Mouse (Mus musculus): Measurements from ENCODE around the gene Fignl2. TPM values are rescaled to one million over a fixed set of nuclear protein-coding genes. Genes with fewer than 3 reads are reported as not detected.

Gene Fignl2
- polyA plus RNA-seq, 1 experiment from 2014 or later = 0.81 TPM

DNA sequence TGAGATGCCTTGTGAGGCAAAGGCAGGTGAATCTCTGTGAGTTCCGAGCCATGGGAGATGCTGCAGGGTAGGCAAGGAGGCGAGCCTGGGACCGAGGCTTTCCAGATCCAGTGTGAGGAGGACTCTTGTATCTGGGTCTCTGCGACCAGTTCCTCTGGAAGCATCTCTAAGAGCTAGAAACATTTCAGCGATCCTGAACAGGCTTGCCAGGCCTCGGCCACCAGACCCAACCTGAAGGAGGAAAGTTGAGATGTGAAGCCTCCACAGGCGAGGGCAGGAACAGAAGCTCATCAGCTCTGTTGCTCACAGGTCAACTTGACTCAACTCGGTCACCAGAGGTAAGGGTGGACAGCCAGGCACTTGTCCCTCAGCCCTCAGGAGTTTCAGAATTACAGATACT is 13.2 kb upstream of the Fignl2 start:
- no peaks in the 10 kb centered on the region for H3K9me3 ChIP-seq (replicated peaks; ENCODE audit: control insufficient read depth, low read length)
- no peak overlapping the region for H3K9ac ChIP-seq (replicated peaks; ENCODE audit: low read length)
- DNase-seq (ENCODE audit: low spot score) = no peak
- 96% methylated on average over 8 of the region's 8 CpGs for WGBS
- no peak for ATAC-seq (replicated peaks; ENCODE audit: insufficient number of reproducible peaks, low FRiP score, low TSS enrichment, low read depth)
- H3K27me3 ChIP-seq (ENCODE audit: control insufficient read depth, insufficient read depth, low read length) = no peaks in the 10 kb centered on the region
- H3K4me1 ChIP-seq (ENCODE audit: control insufficient read depth, insufficient read depth, low read length) = peaks cover 10% of the 10 kb centered on the region
- H3K4me3 ChIP-seq (ENCODE audit: low read depth, low read length) = no peak overlapping the region
- no peak overlapping the region for H3K27ac ChIP-seq (replicated peaks; ENCODE audit: low read depth, low read length)
- H3K4me2 ChIP-seq (ENCODE audit: low read depth, low read length) = no peak overlapping the region
- H3K36me3 ChIP-seq (replicated peaks; ENCODE audit: control insufficient read depth, insufficient read depth, low read depth, low read length) = no peaks in the 10 kb centered on the region

DNA sequence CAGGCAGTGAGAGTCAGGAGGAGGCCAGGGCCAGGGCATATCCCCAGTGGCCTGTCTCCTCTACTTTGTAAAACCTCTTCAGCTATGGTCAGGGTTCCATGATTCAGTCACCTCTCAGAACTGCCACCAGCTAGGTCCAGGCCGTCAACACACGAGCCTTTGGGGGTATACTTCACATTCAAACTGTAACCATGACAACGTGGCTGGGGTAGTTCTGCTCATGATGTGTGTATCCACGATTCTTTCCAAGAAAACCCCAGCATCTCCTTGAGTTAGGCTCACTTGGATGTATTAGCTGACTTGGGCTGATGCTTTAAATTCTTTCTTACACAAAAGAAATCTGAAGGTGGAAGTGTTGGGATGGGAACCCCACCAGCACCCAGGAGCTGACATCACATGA is 9.9 kb upstream of the Fignl2 start:
- Histone ChIP-seq H3K4me2 (ENCODE audit: low read depth, low read length) (no peak overlapping the region), H3K9ac (replicated peaks; ENCODE audit: low read length) (no peak overlapping the region), H3K27me3 (ENCODE audit: control insufficient read depth, insufficient read depth, low read length) (no peaks in the 10 kb centered on the region), H3K9me3 (replicated peaks; ENCODE audit: control insufficient read depth, low read length) (no peaks in the 10 kb centered on the region), H3K4me3 (ENCODE audit: low read depth, low read length) (no peak overlapping the region), H3K4me1 (ENCODE audit: control insufficient read depth, insufficient read depth, low read length) (peaks cover 4% of the 10 kb centered on the region; the same call in 1 of the 2 replicates), H3K27ac (replicated peaks; ENCODE audit: low read depth, low read length) (no peak overlapping the region), H3K36me3 (replicated peaks; ENCODE audit: control insufficient read depth, insufficient read depth, low read depth, low read length) (no peaks in the 10 kb centered on the region)
- DNase-seq (ENCODE audit: low spot score) = no peak
- 71% methylated on average over 4 of the region's 4 CpGs for WGBS
- no peak for ATAC-seq (replicated peaks; ENCODE audit: insufficient number of reproducible peaks, low FRiP score, low TSS enrichment, low read depth)

DNA sequence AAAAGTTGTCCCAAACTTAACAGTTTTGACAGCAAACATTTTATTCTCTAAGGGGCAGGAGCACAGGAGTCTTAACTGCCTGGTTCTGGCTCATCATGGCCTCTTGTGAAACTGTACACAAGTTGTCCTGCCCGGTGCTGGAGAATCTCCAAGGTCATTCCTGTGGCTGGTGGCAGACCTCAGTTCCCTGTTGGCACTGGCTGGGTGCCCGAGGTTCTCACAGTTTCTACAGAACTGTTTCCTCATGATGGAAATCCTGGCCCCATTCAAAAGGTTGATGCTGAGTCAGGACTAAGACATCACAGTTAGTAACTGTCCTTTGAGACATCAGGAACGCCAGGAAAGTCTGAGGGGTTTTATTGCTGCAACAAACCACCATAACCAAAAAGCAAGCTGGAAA is 8.6 kb upstream of the Fignl2 start:
- no peak overlapping the region for H3K27ac ChIP-seq (replicated peaks; ENCODE audit: low read depth, low read length)
- H3K4me2 ChIP-seq (ENCODE audit: low read depth, low read length) = no peak overlapping the region
- no peaks in the 10 kb centered on the region for H3K9me3 ChIP-seq (replicated peaks; ENCODE audit: control insufficient read depth, low read length)
- no peak for ATAC-seq (replicated peaks; ENCODE audit: insufficient number of reproducible peaks, low FRiP score, low TSS enrichment, low read depth)
- DNase-seq (ENCODE audit: low spot score) = no peak
- no peaks in the 10 kb centered on the region for H3K36me3 ChIP-seq (replicated peaks; ENCODE audit: control insufficient read depth, insufficient read depth, low read depth, low read length)
- peaks cover 6% of the 10 kb centered on the region; the same call in 1 of the 2 replicates for H3K4me1 ChIP-seq (ENCODE audit: control insufficient read depth, insufficient read depth, low read length)
- H3K9ac ChIP-seq (replicated peaks; ENCODE audit: low read length) = no peak overlapping the region
- 77% methylated on average over 3 of the region's 3 CpGs for WGBS
- no peak overlapping the region for H3K4me3 ChIP-seq (ENCODE audit: low read depth, low read length)
- no peaks in the 10 kb centered on the region for H3K27me3 ChIP-seq (ENCODE audit: control insufficient read depth, insufficient read depth, low read length)

DNA sequence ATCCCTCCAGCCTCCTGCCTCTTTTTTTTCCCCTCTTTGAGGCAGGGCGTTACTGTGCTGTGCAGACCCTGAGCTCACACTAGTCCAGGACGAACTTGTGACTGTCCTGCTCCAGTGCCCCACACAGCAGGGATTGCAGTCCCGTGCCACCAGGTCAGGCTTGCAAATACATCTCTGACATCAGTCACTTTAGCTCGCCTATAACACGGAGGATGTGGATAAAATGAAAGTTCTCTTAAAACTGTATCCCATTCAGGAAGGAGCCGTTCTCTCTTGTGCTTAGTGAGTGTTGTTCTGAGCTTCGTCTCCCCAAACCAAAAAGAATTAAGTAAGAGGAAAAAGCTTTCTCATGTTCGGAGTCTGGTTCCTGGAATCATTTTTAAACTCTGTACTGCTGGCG is 8.1 kb upstream of the Fignl2 start:
- no peak for ATAC-seq (replicated peaks; ENCODE audit: insufficient number of reproducible peaks, low FRiP score, low TSS enrichment, low read depth)
- H3K27me3 ChIP-seq (ENCODE audit: control insufficient read depth, insufficient read depth, low read length) = no peaks in the 10 kb centered on the region
- no peak overlapping the region for H3K9ac ChIP-seq (replicated peaks; ENCODE audit: low read length)
- H3K36me3 ChIP-seq (replicated peaks; ENCODE audit: control insufficient read depth, insufficient read depth, low read depth, low read length) = no peaks in the 10 kb centered on the region
- H3K4me3 ChIP-seq (ENCODE audit: low read depth, low read length) = no peak overlapping the region
- no peak overlapping the region for H3K4me2 ChIP-seq (ENCODE audit: low read depth, low read length)
- peaks cover 9% of the 10 kb centered on the region; the same call in 1 of the 2 replicates for H3K4me1 ChIP-seq (ENCODE audit: control insufficient read depth, insufficient read depth, low read length)
- WGBS = 73% methylated on average over 9 of the region's 9 CpGs
- no peak for DNase-seq (ENCODE audit: low spot score)
- no peak overlapping the region for H3K27ac ChIP-seq (replicated peaks; ENCODE audit: low read depth, low read length)
- no peaks in the 10 kb centered on the region for H3K9me3 ChIP-seq (replicated peaks; ENCODE audit: control insufficient read depth, low read length)

DNA sequence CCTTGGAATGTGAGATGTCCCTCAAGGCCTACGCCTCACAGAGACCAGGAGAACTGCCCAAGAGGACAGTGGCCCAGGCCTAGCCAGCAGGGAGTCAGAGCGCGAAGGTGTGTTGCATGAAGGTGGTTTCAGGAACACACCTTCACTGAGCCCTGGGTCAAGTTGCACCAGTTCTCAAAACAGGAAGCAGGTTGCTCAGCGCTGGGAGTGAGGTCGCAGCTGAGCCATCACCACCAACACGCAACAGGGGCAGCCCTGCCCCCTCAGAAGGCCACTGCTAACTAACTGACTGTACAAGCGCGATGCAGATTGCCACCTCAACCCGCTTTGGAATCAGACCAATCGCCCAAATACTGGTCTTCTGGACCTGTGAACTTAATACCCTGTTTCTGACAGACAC is 6.1 kb upstream of the Fignl2 start:
- H3K9ac ChIP-seq (replicated peaks; ENCODE audit: low read length) = no peak overlapping the region
- H3K27me3 ChIP-seq (ENCODE audit: control insufficient read depth, insufficient read depth, low read length) = no peaks in the 10 kb centered on the region
- no peaks in the 10 kb centered on the region for H3K36me3 ChIP-seq (replicated peaks; ENCODE audit: control insufficient read depth, insufficient read depth, low read depth, low read length)
- H3K4me3 ChIP-seq (ENCODE audit: low read depth, low read length) = no peak overlapping the region
- H3K27ac ChIP-seq (replicated peaks; ENCODE audit: low read depth, low read length) = no peak overlapping the region
- peaks cover 13% of the 10 kb centered on the region; the same call in 1 of the 2 replicates for H3K4me1 ChIP-seq (ENCODE audit: control insufficient read depth, insufficient read depth, low read length)
- DNase-seq (ENCODE audit: low spot score) (no peak), ATAC-seq (replicated peaks; ENCODE audit: insufficient number of reproducible peaks, low FRiP score, low TSS enrichment, low read depth) (no peak)
- no peak overlapping the region for H3K4me2 ChIP-seq (ENCODE audit: low read depth, low read length)
- 63% methylated on average over 10 of the region's 10 CpGs for WGBS
- no peaks in the 10 kb centered on the region for H3K9me3 ChIP-seq (replicated peaks; ENCODE audit: control insufficient read depth, low read length)

DNA sequence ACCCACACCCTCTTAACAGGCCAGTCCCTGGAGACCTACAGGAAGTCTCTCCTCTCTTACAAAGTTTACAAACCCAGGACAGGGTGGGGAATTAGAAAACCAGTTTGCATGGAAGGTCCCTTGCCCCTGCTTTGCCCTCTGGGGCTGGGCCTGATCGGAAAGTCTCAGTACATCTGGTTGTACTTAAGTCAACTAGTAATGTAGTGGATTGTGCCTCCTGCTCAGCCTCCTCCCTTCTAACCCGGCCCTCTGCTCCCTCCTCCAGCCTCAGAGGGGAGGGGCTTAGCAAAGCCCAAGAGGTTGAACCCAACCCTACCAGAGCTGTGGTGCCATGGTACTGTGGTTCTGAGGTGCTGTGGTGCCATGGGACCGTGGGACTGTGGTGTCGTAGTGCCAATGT is 3.9 kb upstream of the Fignl2 start:
- no peaks in the 10 kb centered on the region for H3K27me3 ChIP-seq (ENCODE audit: control insufficient read depth, insufficient read depth, low read length)
- WGBS = 40% methylated on average over 4 of the region's 4 CpGs
- DNase-seq (ENCODE audit: low spot score) (peak; percentile 86), ATAC-seq (replicated peaks; ENCODE audit: insufficient number of reproducible peaks, low FRiP score, low TSS enrichment, low read depth) (0 out of 2 replicates have a peak, but pooled peaks have one; percentile 11)
- no peak overlapping the region for H3K4me2 ChIP-seq (ENCODE audit: low read depth, low read length)
- no peak overlapping the region for H3K4me3 ChIP-seq (ENCODE audit: low read depth, low read length)
- peak overlapping the region; percentile 58 for H3K27ac ChIP-seq (replicated peaks; ENCODE audit: low read depth, low read length)
- no peaks in the 10 kb centered on the region for H3K9me3 ChIP-seq (replicated peaks; ENCODE audit: control insufficient read depth, low read length)
- no peaks in the 10 kb centered on the region for H3K36me3 ChIP-seq (replicated peaks; ENCODE audit: control insufficient read depth, insufficient read depth, low read depth, low read length)
- no peak overlapping the region for H3K9ac ChIP-seq (replicated peaks; ENCODE audit: low read length)
- peaks cover 16% of the 10 kb centered on the region for H3K4me1 ChIP-seq (ENCODE audit: control insufficient read depth, insufficient read depth, low read length)

DNA sequence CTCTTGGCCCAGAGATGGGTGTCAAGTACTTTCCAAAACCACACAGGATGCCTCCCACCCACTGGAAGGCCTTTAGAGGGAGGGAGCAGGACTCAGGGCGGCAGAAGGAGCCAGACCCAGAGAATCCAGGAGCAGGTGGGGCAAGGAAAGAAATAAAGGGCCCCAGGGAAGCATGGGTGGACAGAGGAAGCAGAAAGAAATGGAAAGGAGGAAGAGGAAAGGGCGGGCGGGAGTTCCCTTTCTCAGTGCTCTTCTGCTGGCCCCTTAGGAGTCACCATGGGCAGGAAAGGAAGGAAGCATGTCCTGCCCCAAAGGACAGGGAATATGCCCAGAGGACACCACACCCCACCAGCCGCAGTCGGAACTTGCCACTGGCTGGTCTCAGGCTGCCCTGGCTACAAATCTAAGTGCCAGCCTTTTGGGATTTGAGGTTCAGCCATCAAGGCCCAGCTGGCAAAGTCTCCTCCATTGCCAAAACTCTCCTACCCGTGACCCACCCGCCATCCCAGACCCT is 2.7 kb upstream of the Fignl2 start:
- no peak overlapping the region for H3K4me3 ChIP-seq (ENCODE audit: low read depth, low read length)
- no peaks in the 10 kb centered on the region for H3K36me3 ChIP-seq (replicated peaks; ENCODE audit: control insufficient read depth, insufficient read depth, low read depth, low read length)
- DNase-seq (ENCODE audit: low spot score) (no peak), ATAC-seq (replicated peaks; ENCODE audit: insufficient number of reproducible peaks, low FRiP score, low TSS enrichment, low read depth) (no peak)
- H3K9me3 ChIP-seq (replicated peaks; ENCODE audit: control insufficient read depth, low read length) = no peaks in the 10 kb centered on the region
- no peak overlapping the region for H3K4me2 ChIP-seq (ENCODE audit: low read depth, low read length)
- H3K27me3 ChIP-seq (ENCODE audit: control insufficient read depth, insufficient read depth, low read length) = no peaks in the 10 kb centered on the region
- 66% methylated on average over 7 of the region's 7 CpGs for WGBS
- peaks cover 20% of the 10 kb centered on the region for H3K4me1 ChIP-seq (ENCODE audit: control insufficient read depth, insufficient read depth, low read length)
- H3K27ac ChIP-seq (replicated peaks; ENCODE audit: low read depth, low read length) = peak overlapping the region; percentile 58; the same call in 1 of the 2 replicates
- no peak overlapping the region for H3K9ac ChIP-seq (replicated peaks; ENCODE audit: low read length)

DNA sequence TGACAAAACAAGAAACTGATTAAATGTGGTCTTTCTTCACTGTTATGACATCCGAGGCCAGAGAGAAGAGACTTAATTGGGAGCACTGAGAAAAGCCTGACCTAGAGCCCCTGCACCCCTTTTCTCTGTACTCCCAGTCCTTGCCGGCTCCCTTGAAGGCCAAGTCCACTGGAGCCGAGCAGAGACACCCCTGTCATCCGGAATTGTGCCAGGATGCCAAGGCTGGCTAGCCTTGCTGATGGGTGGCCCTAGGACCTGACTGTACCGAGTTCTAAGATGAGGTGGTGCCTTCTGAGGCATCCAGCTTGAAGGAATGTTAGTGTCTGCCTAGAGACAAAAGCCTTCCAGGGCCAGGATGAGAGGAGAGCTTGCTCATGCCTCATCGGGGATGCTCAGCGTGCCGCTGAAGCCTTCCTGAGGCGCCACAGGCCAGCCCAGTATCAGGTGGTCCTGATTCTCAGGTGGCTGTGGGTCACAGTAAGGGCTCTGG is 1.7 kb upstream of the Fignl2 start:
- DNase-seq (ENCODE audit: low spot score) = no peak
- Histone ChIP-seq H3K9me3 (replicated peaks; ENCODE audit: control insufficient read depth, low read length) (no peaks in the 10 kb centered on the region), H3K4me2 (ENCODE audit: low read depth, low read length) (no peak overlapping the region), H3K4me1 (ENCODE audit: control insufficient read depth, insufficient read depth, low read length) (peaks cover 30% of the 10 kb centered on the region), H3K27ac (replicated peaks; ENCODE audit: low read depth, low read length) (no peak overlapping the region), H3K9ac (replicated peaks; ENCODE audit: low read length) (no peak overlapping the region), H3K27me3 (ENCODE audit: control insufficient read depth, insufficient read depth, low read length) (no peaks in the 10 kb centered on the region), H3K36me3 (replicated peaks; ENCODE audit: control insufficient read depth, insufficient read depth, low read depth, low read length) (no peaks in the 10 kb centered on the region), H3K4me3 (ENCODE audit: low read depth, low read length) (no peak overlapping the region)
- ATAC-seq (replicated peaks; ENCODE audit: insufficient number of reproducible peaks, low FRiP score, low TSS enrichment, low read depth) = no peak
- WGBS = 69% methylated on average over 9 of the region's 9 CpGs
